Mouse (Mus musculus): Measurements from ENCODE around the gene Hes1.

GRCm38 (mm10) chr16:30022890-30023797, 41.0 kb upstream of the Hes1 start:
- no peak for TF ChIP-seq CTCF (IDR thresholded peaks at IDR 0.05; ENCODE audit: borderline replicate concordance, insufficient read depth, low read depth, low read length)
- TF ChIP-seq POLR2A (IDR thresholded peaks at IDR 0.05; ENCODE audit: borderline replicate concordance, insufficient read depth, low read length), result no peak

All from cerebellum, adult 2 months (tissue).